Comparison of ENCODE assay signal across 20 mouse cellular contexts in the genomic region with DNA sequence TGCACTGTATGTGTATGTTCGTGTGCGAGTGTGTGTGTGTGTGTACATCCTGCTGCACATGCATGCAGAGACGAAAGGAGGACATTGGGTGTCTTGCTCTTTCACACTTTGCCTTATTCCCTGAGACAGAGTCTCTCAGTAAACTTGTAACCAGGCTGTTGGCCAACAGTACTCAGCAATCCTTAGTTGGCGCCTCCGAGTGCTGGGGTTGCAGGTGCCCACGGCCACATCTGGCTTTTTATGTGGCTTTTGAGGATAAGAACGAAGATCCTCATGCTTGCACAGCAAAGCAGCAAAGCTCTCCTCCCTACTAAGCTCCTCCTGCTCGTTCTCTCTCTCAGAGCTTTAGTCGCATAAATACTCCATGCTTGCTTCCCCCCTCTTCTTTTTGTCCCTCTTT.
DNase-seq lines count a peak whose midpoint lies in the region.
"Had no signal": no experiment of that assay in that cellular context is flagged by ENCODE, and none has a peak within 500 bp of the region (broad histone marks: within the 10 kb centered on the region; RNA-seq: fewer than 3 reads in every experiment).

No protein-coding gene starts in this region.

- intact Hi-C loops in heart, postnatal 36 days (cut with DNase I) = no loop called here

- DNase-seq in heart, adult 11 months = peak; percentile 64
- DNase-seq in heart, postnatal 36 days = no peak
- DNase-seq in right cerebral cortex, adult 18-20 months = peak; percentile 25
- no peak for DNase-seq in right cerebral cortex, postnatal 25 days
- DNase-seq in brain, adult 2 months (ENCODE audit: low read depth, low spot score) = peak; percentile 26
- DNase-seq in thymus, postnatal 14 days = peak; percentile 18
- no peak for DNase-seq in Muller cell, postnatal 12 days (ENCODE audit: inconsistent ontology term)
- no peak for DNase-seq in cerebellum, postnatal 14 days
- DNase-seq: adrenal gland, adult 2 months; adrenal gland, postnatal 14 days; B cell, adult 2 months; cerebellum, adult 2 months; cerebellum, adult 9-11 months; cerebellum, postnatal 36 days; embryo, embryonic 11 days; gastrocnemius, adult 2 months; gastrocnemius, postnatal 14 days; heart, adult 18-20 months; heart, postnatal 10 days; heart, postnatal 4 days had no signal

Comparison
In these comparisons a context has a peak if more than half of its experiments do, and no peak if none do; other contexts are left out.
1. DNase-seq: peak in heart, adult 11 months (single experiment), right cerebral cortex, adult 18-20 months (single experiment), brain, adult 2 months (single experiment) and thymus, postnatal 14 days (single experiment); none in heart, postnatal 36 days (0 of 2), right cerebral cortex, postnatal 25 days (single experiment), Muller cell, postnatal 12 days (single experiment) and cerebellum, postnatal 14 days (0 of 2).